Comparison of ENCODE assay signal across 12 mouse cellular contexts in the genomic region with DNA sequence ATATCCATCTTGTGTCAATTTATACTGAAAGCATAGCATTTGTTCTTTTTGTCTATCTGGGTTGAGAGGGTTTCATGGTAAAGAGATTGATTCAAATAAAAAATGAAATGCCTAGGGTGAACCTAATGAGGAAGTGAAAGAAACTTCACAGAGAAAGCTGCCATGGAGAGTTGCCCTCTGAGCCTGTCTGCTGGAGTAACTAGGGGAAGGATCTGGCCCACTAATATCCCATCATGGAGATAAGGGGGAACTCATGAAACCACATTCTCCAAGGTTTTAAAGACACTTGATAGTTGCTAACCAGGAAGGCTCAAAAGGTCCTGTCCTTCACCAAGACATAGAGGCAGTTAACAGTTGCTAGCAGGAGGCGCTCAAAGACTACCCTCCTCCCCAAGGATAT.
"Had no signal": no experiment of that assay in that cellular context is flagged by ENCODE, and none has a peak within 500 bp of the region (broad histone marks: within the 10 kb centered on the region; RNA-seq: fewer than 3 reads in every experiment).

No protein-coding gene starts in this region.

- DNase-seq: retina, postnatal 1 day; right cerebral cortex, adult 18-20 months; right cerebral cortex, postnatal 14 days; right cerebral cortex, postnatal 25 days; right cerebral cortex, postnatal 4 days; spleen, adult 18-20 months; thymus, adult 18-20 months; thymus, adult 2 months; thymus, postnatal 14 days; thymus, postnatal 25 days; thymus, postnatal 36 days; thymus, postnatal 4 days had no signal
